Mouse (Mus musculus): ENCODE results near the gene Elmsan1. TPM values are rescaled to one million over a fixed set of nuclear protein-coding genes. Genes with fewer than 3 reads are reported as not detected.
"Not testable (repeated sequence)": the region's sequence is repeated elsewhere in the genome, so short reads cannot be mapped to it uniquely, and the experiment has no call there.

Elmsan1 gene
- polyA plus RNA-seq (2016; fragmentation: Nextera tagmentation; extraction: Ambion mirVana), result 7.3 and 8.2 TPM in 2 replicates

GRCm38 (mm10) chr12:84218289-84219120 lies at the start of gene Elmsan1:
Elmsan1 (minus strand) TSS chr12:84218881.
- Histone ChIP-seq H3K4me3 (peak within 1 kb of the TSS; percentile 94), H3K36me3 (replicated peaks) (peaks cover 22% of the 10 kb centered on the region), H3K27me3 (replicated peaks; ENCODE audit: low read depth, poor library complexity, severe bottlenecking) (peaks cover 20% of the 10 kb centered on the region), H3K9me3 (no peaks in the 10 kb centered on the region), H3K27ac (replicated peaks) (peak within 1 kb of the TSS; percentile 92), H3K4me1 (peaks cover 62% of the 10 kb centered on the region)
- under 1% methylated on average over 82 of the region's 82 CpGs for WGBS
- peak; percentile 88 for DNase-seq (ENCODE audit: low spot score)

GRCm38 (mm10) chr12:84267264-84267663 lies 48.6 kb upstream of the Elmsan1 start:
- no peak for DNase-seq (ENCODE audit: low spot score)
- no peaks in the 10 kb centered on the region for H3K36me3 ChIP-seq (replicated peaks)
- no peak overlapping the region for H3K4me3 ChIP-seq
- H3K27ac ChIP-seq (replicated peaks), result no peak overlapping the region
- peaks cover 2% of the 10 kb centered on the region; the same call in 1 of the 2 replicates for H3K9me3 ChIP-seq
- 64% methylated on average over 2 of the region's 2 CpGs for WGBS
- H3K27me3 ChIP-seq (replicated peaks; ENCODE audit: low read depth, poor library complexity, severe bottlenecking), result no peaks in the 10 kb centered on the region
- 0 out of 2 replicates have a peak, but pooled peaks cover 3% of the 10 kb centered on the region for H3K4me1 ChIP-seq

DNA sequence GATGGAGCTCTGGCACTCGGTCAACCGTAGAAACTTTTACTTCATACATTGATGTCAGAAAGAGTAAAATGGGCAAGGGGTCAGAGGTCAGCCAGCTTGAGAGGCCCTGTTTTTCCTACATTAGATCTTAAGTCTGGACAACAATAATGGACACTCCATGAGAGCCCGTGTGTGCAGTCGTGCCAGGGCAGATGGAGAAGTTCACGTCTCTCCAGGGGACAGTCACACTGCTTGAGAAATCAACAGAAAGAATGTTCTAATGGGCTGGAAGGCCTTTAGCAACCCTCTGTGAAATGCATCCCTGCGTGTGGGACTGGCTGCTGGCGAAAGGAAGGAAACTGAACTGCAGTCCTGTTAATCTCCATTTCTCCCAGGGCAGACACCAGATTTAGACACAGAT lies 41.7 kb upstream of the Elmsan1 start:
- Histone ChIP-seq H3K4me1 (peaks cover 13% of the 10 kb centered on the region), H3K9me3 (peaks cover 2% of the 10 kb centered on the region; the same call in 1 of the 2 replicates), H3K4me3 (no peak overlapping the region), H3K27ac (replicated peaks) (no peak overlapping the region), H3K36me3 (replicated peaks) (no peaks in the 10 kb centered on the region), H3K27me3 (replicated peaks; ENCODE audit: low read depth, poor library complexity, severe bottlenecking) (no peaks in the 10 kb centered on the region)
- WGBS, result 73% methylated on average over 7 of the region's 7 CpGs
- no peak for DNase-seq (ENCODE audit: low spot score)

- WGBS, result 76% methylated on average over 5 of the region's 5 CpGs
- H3K4me1 ChIP-seq, result peaks cover 7% of the 10 kb centered on the region
- no peaks in the 10 kb centered on the region for H3K36me3 ChIP-seq (replicated peaks)
- H3K27me3 ChIP-seq (replicated peaks; ENCODE audit: low read depth, poor library complexity, severe bottlenecking), result no peaks in the 10 kb centered on the region
- peaks cover 6% of the 10 kb centered on the region; the same call in 1 of the 2 replicates for H3K9me3 ChIP-seq
- no peak overlapping the region for H3K4me3 ChIP-seq
- DNase-seq (ENCODE audit: low spot score), result no peak
- H3K27ac ChIP-seq (replicated peaks), result no peak overlapping the region
Measured at GRCm38 (mm10) chr12:84254886-84255285, 36.2 kb upstream of the Elmsan1 start.

DNA sequence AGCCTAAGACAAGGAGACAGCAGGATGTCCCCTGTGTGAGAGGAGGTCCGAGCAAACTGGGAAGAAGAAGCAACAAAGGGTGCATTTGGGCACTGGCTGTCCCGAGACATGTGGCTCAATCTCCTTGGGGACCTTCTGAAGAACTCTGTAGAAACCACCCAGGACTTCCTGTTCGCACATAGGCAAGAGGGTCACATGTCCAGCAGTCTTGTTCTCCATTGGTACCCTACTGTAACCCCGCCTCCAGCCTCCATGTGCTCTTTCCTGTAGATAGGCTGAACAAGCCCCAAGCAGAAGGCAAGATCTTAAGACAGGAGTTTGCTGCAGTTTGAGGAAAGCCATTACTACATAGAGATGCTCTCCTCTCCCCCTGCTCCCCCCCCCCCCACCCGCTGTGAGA lies 34.1 kb upstream of the Elmsan1 start:
- H3K27ac ChIP-seq (replicated peaks), result no peak overlapping the region
- no peaks in the 10 kb centered on the region for H3K27me3 ChIP-seq (replicated peaks; ENCODE audit: low read depth, poor library complexity, severe bottlenecking)
- WGBS, result 80% methylated on average over 5 of the region's 5 CpGs
- no peak overlapping the region for H3K4me3 ChIP-seq
- H3K36me3 ChIP-seq (replicated peaks), result no peaks in the 10 kb centered on the region
- peaks cover 6% of the 10 kb centered on the region; the same call in 1 of the 2 replicates for H3K9me3 ChIP-seq
- no peak for DNase-seq (ENCODE audit: low spot score)
- peaks cover 7% of the 10 kb centered on the region for H3K4me1 ChIP-seq

DNA sequence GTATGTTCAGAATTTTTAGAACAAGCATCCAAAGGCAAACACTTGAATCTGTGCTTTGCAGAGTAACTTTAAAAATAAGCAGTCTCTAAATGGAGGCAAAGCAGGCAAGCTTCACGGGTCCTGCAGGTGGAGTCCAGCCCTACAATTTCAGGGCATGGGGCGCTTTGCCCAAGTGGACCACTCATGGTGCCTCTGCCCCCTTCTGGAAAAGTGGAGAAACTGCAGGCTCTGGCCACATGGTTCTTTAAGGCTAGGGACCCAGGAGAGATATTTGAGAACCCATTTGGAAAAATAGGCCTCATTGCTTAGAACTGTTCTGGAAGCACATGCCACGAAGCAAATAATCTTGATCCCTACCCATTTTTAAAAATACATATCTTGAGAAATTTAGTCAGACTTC lies 30.5 kb upstream of the Elmsan1 start:
- peak; percentile 72 for DNase-seq (ENCODE audit: low spot score)
- 2% methylated on average over 3 of the region's 3 CpGs for WGBS
- no peaks in the 10 kb centered on the region for H3K36me3 ChIP-seq (replicated peaks)
- H3K4me3 ChIP-seq, result no peak overlapping the region
- H3K27me3 ChIP-seq (replicated peaks; ENCODE audit: low read depth, poor library complexity, severe bottlenecking), result no peaks in the 10 kb centered on the region
- H3K9me3 ChIP-seq, result peaks cover 6% of the 10 kb centered on the region; the same call in 1 of the 2 replicates
- no peaks in the 10 kb centered on the region for H3K4me1 ChIP-seq
- H3K27ac ChIP-seq (replicated peaks), result no peak overlapping the region

DNA sequence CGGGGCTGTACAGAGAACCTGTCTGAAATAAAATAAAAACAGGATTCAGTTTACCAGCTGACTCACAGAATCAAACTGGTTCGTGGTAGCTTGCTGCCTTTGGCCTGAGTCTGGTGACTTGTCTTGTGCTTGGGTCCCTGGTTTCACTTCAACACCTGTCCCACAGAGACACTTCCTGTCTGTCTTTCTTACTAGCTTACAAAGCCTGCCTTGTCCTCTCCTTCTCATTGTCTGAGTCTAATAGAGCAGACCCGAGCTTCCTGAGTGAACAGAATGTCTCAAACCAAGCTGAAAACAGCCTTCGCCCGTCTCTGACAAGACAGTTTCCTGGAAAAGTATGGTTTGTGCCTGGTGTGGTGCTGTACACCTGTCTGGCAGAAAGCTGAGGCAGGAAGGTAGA lies 27.0 kb upstream of the Elmsan1 start:
- no peaks in the 10 kb centered on the region for H3K9me3 ChIP-seq
- no peaks in the 10 kb centered on the region for H3K4me1 ChIP-seq
- no peak for DNase-seq (ENCODE audit: low spot score)
- WGBS, result 62% methylated on average over 5 of the region's 5 CpGs
- H3K4me3 ChIP-seq, result no peak overlapping the region
- no peaks in the 10 kb centered on the region for H3K36me3 ChIP-seq (replicated peaks)
- H3K27me3 ChIP-seq (replicated peaks; ENCODE audit: low read depth, poor library complexity, severe bottlenecking), result no peaks in the 10 kb centered on the region
- no peak overlapping the region for H3K27ac ChIP-seq (replicated peaks)

GRCm38 (mm10) chr12:84243076-84243770 lies 24.5 kb upstream of the Elmsan1 start:
- Histone ChIP-seq H3K4me3 (no peak overlapping the region), H3K27me3 (replicated peaks; ENCODE audit: low read depth, poor library complexity, severe bottlenecking) (0 out of 2 replicates have a peak, but pooled peaks cover 3% of the 10 kb centered on the region), H3K36me3 (replicated peaks) (no peaks in the 10 kb centered on the region), H3K27ac (replicated peaks) (no peak overlapping the region), H3K9me3 (no peaks in the 10 kb centered on the region), H3K4me1 (0 out of 2 replicates have a peak, but pooled peaks cover 5% of the 10 kb centered on the region)
- 83% methylated on average over 7 of the region's 7 CpGs for WGBS
- no peak for DNase-seq (ENCODE audit: low spot score)

- H3K9me3 ChIP-seq; H3K36me3 ChIP-seq (replicated peaks); H3K27me3 ChIP-seq (replicated peaks; ENCODE audit: low read depth, poor library complexity, severe bottlenecking); H3K4me1 ChIP-seq; H3K27ac ChIP-seq (replicated peaks); DNase-seq (ENCODE audit: low spot score); H3K4me3 ChIP-seq: not testable (repeated sequence)
- 89% methylated on average over 5 of the region's 5 CpGs for WGBS
Measured at GRCm38 (mm10) chr12:84237036-84237435, 18.4 kb upstream of the Elmsan1 start.

DNA sequence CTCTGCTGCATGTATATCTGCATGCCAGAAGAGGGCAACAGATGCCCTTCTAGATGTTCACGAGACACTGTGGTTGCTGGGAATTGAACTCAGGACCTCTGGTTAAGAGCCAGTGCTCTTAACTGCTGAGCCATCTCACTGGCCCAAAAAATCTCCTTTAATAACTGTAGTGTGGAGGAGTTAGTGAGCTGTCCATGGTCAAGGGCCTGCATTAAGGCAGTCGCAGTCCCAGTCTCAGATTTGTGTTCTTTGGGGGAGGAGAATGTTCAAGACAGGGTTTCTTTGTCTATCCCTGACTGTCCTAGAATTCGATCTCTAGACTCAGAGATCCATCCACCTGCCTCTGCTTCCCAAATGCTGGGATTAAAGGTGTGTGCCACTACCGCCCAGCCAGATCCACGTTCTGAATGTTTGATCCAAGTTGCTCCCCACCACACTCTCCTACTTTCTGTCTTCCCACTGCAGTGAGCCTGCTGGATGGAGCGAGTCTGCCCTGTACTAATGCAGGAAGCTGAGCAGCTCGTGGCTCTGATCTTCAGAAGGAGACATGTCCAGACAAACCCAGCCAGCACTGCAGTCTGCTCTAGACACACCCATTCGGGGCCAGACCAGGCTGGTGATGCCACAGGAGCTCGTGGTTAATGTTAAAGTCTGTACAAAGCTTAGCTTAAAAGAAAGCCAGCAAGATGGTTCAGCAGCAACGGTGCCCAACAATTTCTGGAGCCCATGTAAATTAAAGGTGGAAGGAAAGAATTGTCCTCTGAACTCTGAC lies 17.5 kb upstream of the Elmsan1 start:
- 76% methylated on average over 10 of the region's 10 CpGs for WGBS
- 0 out of 2 replicates have a peak, but pooled peaks cover 3% of the 10 kb centered on the region for H3K27me3 ChIP-seq (replicated peaks; ENCODE audit: low read depth, poor library complexity, severe bottlenecking)

DNA sequence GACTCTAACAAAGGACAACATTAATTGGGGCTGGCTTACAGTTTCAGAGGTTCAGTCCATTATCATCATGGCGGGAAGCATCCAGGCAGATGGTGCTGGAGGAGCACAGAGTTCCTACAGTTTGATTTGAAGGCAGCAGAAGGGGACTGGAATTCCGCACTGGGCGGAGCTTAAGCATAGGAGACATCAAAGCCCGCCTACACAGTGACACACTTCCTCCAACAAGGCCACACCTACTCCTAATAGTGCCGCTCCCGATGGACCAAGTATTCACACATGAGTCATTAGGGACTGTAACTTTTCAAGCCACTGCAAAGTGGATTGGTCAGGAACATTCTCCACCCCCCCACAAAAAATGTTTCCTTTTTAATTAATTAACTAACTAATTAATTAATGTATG lies 16.9 kb upstream of the Elmsan1 start:
- no peak overlapping the region for H3K4me3 ChIP-seq
- H3K9me3 ChIP-seq, result no peaks in the 10 kb centered on the region
- 0 out of 2 replicates have a peak, but pooled peaks cover 5% of the 10 kb centered on the region for H3K4me1 ChIP-seq
- H3K27me3 ChIP-seq (replicated peaks; ENCODE audit: low read depth, poor library complexity, severe bottlenecking), result 0 out of 2 replicates have a peak, but pooled peaks cover 3% of the 10 kb centered on the region
- H3K36me3 ChIP-seq (replicated peaks), result no peaks in the 10 kb centered on the region
- 91% methylated on average over 6 of the region's 6 CpGs for WGBS
- H3K27ac ChIP-seq (replicated peaks), result no peak overlapping the region
- DNase-seq (ENCODE audit: low spot score), result no peak

More for the DNA sequence above, 17.5 kb upstream of the Elmsan1 start:
- H3K9me3 ChIP-seq, result no peaks in the 10 kb centered on the region
- no peak for DNase-seq (ENCODE audit: low spot score)
- H3K4me1 ChIP-seq, result 0 out of 2 replicates have a peak, but pooled peaks cover 5% of the 10 kb centered on the region
- H3K36me3 ChIP-seq (replicated peaks), result no peaks in the 10 kb centered on the region
- H3K27ac ChIP-seq (replicated peaks), result no peak overlapping the region
- H3K4me3 ChIP-seq, result no peak overlapping the region

- 0 out of 2 replicates have a peak overlapping the region, but pooled peaks have one; percentile 24 for H3K27ac ChIP-seq (replicated peaks)
- 88% methylated on average over 8 of the region's 8 CpGs for WGBS
Measured at GRCm38 (mm10) chr12:84233488-84234100, 14.9 kb upstream of the Elmsan1 start.

More at GRCm38 (mm10) chr12:84233488-84234100, 14.9 kb upstream of the Elmsan1 start:
- no peaks in the 10 kb centered on the region for H3K36me3 ChIP-seq (replicated peaks)
- no peaks in the 10 kb centered on the region for H3K9me3 ChIP-seq
- no peaks in the 10 kb centered on the region for H3K4me1 ChIP-seq
- no peak overlapping the region for H3K4me3 ChIP-seq
- DNase-seq (ENCODE audit: low spot score), result no peak
- no peaks in the 10 kb centered on the region for H3K27me3 ChIP-seq (replicated peaks; ENCODE audit: low read depth, poor library complexity, severe bottlenecking)
